Mouse (Mus musculus) olfactory bulb, adult 2 months (tissue): ENCODE data around the gene Aldh1a1. TPM values are rescaled to one million over a fixed set of nuclear protein-coding genes. Genes with fewer than 3 reads are reported as not detected.
"Not testable (repeated sequence)": the region's sequence is repeated elsewhere in the genome, so short reads cannot be mapped to it uniquely, and the experiment has no call there.

Experiments used
- H3K27ac ChIP-seq: fragments of 200-500 bp; 2 replicates; pipeline ENCODE4 v1.5.1; 2012; ENCODE audit warnings: low read depth, low read length; ENCODE audit not compliant: insufficient read depth
- H3K4me1 ChIP-seq: fragments of 200-500 bp; 2 replicates; pipeline ENCODE4 v1.6.1; 2012; ENCODE audit warnings: low read length; ENCODE audit not compliant: control insufficient read depth, insufficient read depth
- H3K4me3 ChIP-seq: fragments of 200-500 bp; 2 replicates; pipeline ENCODE4 v1.5.1; 2012; ENCODE audit warnings: mild to moderate bottlenecking, low read depth, low read length, moderate library complexity; ENCODE audit not compliant: insufficient read depth
- CTCF ChIP-seq: fragments of 200-500 bp; IDR thresholded peaks from 2 replicates; pipeline ENCODE4 v1.5.1; 2012; ENCODE audit warnings: low read depth, mild to moderate bottlenecking, low read length, moderate library complexity; ENCODE audit not compliant: insufficient read depth
- POLR2A ChIP-seq: fragments of 200-500 bp; IDR thresholded peaks from 2 replicates; pipeline ENCODE4 v1.6.1; 2012; ENCODE audit warnings: mild to moderate bottlenecking, low read depth, low read length, moderate library complexity; ENCODE audit not compliant: insufficient read depth
- WGBS: fragments of 180-500 bp; shearing (Covaris S2); methylation state at CpG from one replicate; pipeline ENCODE4 v1.1.7; 2018; 5-methylcytosine and 5-hydroxymethylcytosine counted together
- polyA plus RNA-seq: library from polyadenylated mRNA; stranded (reverse); fragments of >200 nt; gene quantifications from 2 replicates; pipeline ENCODE4 v1.2.4, GENCODE M21; 2012; ENCODE audit warnings: low replicate concordance; ENCODE audit not compliant: missing spikeins, insufficient read depth, insufficient read length

The Aldh1a1 gene
- polyA plus RNA-seq, 1 experiment: not detected

- Histone ChIP-seq H3K27ac (no peak overlapping the region), H3K4me3 (no peak overlapping the region), H3K4me1 (no peaks in the 10 kb centered on the region)
- TF ChIP-seq POLR2A (no peak), CTCF (no peak)
- WGBS: 94% methylated on average over 2 of the region's 2 CpGs
Observed at GRCm38 (mm10) chr19:20511971-20512370, 19.5 kb downstream of the Aldh1a1 start.

GRCm38 (mm10) chr19:20513181-20513580 is 20.7 kb downstream of the Aldh1a1 start:
- H3K4me3 ChIP-seq: no peak overlapping the region
- H3K4me1 ChIP-seq: no peaks in the 10 kb centered on the region
- H3K27ac ChIP-seq: no peak overlapping the region
- 75% methylated on average over 2 of the region's 2 CpGs for WGBS
- no peak for TF ChIP-seq CTCF
- no peak for TF ChIP-seq POLR2A

GRCm38 (mm10) chr19:20513688-20514361 is 21.3 kb downstream of the Aldh1a1 start:
- no peak for TF ChIP-seq POLR2A
- no peak for TF ChIP-seq CTCF
- no peak overlapping the region for H3K27ac ChIP-seq
- WGBS: 86% methylated on average over 6 of the region's 6 CpGs
- no peak overlapping the region for H3K4me3 ChIP-seq
- H3K4me1 ChIP-seq: no peaks in the 10 kb centered on the region

GRCm38 (mm10) chr19:20516481-20516880 is 24.0 kb downstream of the Aldh1a1 start:
- H3K27ac ChIP-seq: no peak overlapping the region
- TF ChIP-seq CTCF: no peak
- TF ChIP-seq POLR2A: no peak
- H3K4me3 ChIP-seq: no peak overlapping the region
- H3K4me1 ChIP-seq: no peaks in the 10 kb centered on the region
- WGBS: 95% methylated on average over 3 of the region's 3 CpGs

GRCm38 (mm10) chr19:20529156-20529555 is 36.6 kb downstream of the Aldh1a1 start:
- 95% methylated on average over 11 of the region's 11 CpGs for WGBS
- H3K27ac ChIP-seq, H3K4me1 ChIP-seq, H3K4me3 ChIP-seq: not testable (repeated sequence)

GRCm38 (mm10) chr19:20529921-20530696 is 37.6 kb downstream of the Aldh1a1 start:
- WGBS: 71% methylated on average over 1 of the region's 1 CpGs
- TF ChIP-seq CTCF: no peak
- TF ChIP-seq POLR2A: no peak

GRCm38 (mm10) chr19:20536538-20536937 is 44.0 kb downstream of the Aldh1a1 start:
- Histone ChIP-seq H3K27ac (no peak overlapping the region), H3K4me3 (no peak overlapping the region), H3K4me1 (0 out of 2 replicates have a peak, but pooled peaks cover 2% of the 10 kb centered on the region)
- WGBS: 57% methylated on average over 7 of the region's 7 CpGs
- TF ChIP-seq CTCF (no peak), POLR2A (no peak)

More at GRCm38 (mm10) chr19:20529921-20530696, 37.6 kb downstream of the Aldh1a1 start:
- H3K27ac ChIP-seq: no peak overlapping the region
- no peak overlapping the region for H3K4me3 ChIP-seq
- H3K4me1 ChIP-seq: no peaks in the 10 kb centered on the region

- H3K27ac ChIP-seq: no peak overlapping the region
- WGBS: 80% methylated on average over 4 of the region's 4 CpGs
- TF ChIP-seq POLR2A (no peak), CTCF (no peak)
- H3K4me3 ChIP-seq: no peak overlapping the region
- H3K4me1 ChIP-seq: 0 out of 2 replicates have a peak, but pooled peaks cover 2% of the 10 kb centered on the region
Observed at GRCm38 (mm10) chr19:20541044-20541443, 48.5 kb downstream of the Aldh1a1 start.

GRCm38 (mm10) chr19:20541924-20542323 is 49.4 kb downstream of the Aldh1a1 start:
- H3K27ac ChIP-seq: no peak overlapping the region
- 98% methylated on average over 1 of the region's 1 CpGs for WGBS
- H3K4me1 ChIP-seq: no peaks in the 10 kb centered on the region
- TF ChIP-seq CTCF: no peak
- no peak for TF ChIP-seq POLR2A
- no peak overlapping the region for H3K4me3 ChIP-seq
